Mouse (Mus musculus): Measurements from ENCODE around the gene Prkar1a.

GRCm38 (mm10) chr11:109673741-109674140, 24.5 kb downstream of the Prkar1a start:
- no peak for TF ChIP-seq EP300 (IDR thresholded peaks at IDR 0.05; ENCODE audit: insufficient read depth, low read depth, low read length)
- no peak for TF ChIP-seq CTCF (IDR thresholded peaks at IDR 0.05)
- TF ChIP-seq POLR2A (IDR thresholded peaks at IDR 0.05; ENCODE audit: insufficient read depth, low read depth, low read length): no peak
